Mouse (Mus musculus): Measurements from ENCODE around the gene Sh2b3. TPM values are rescaled to one million over a fixed set of nuclear protein-coding genes. Genes with fewer than 3 reads are reported as not detected.

Sh2b3 gene
- polyA plus RNA-seq, 1 experiment from 2014 or later: 13.2 TPM

GRCm38 (mm10) chr5:121780180-121780579, 57.3 kb downstream of the Sh2b3 start:
- Histone ChIP-seq H3K9me3 (replicated peaks) (no peaks in the 10 kb centered on the region), H3K4me3 (no peak overlapping the region), H3K4me1 (replicated peaks) (0 out of 2 replicates have a peak, but pooled peaks cover 2% of the 10 kb centered on the region), H3K36me3 (peaks cover 74% of the 10 kb centered on the region), H3K4me2 (no peak overlapping the region), H3K27ac (no peak overlapping the region), H3K9ac (no peak overlapping the region), H3K27me3 (no peaks in the 10 kb centered on the region)
- WGBS: 76% methylated on average over 5 of the region's 5 CpGs
- no peak for ATAC-seq (replicated peaks; ENCODE audit: insufficient number of reproducible peaks, insufficient read depth, low FRiP score, low read depth)

- Histone ChIP-seq H3K4me3 (no peak overlapping the region), H3K9ac (no peak overlapping the region), H3K36me3 (peaks cover 73% of the 10 kb centered on the region), H3K27me3 (no peaks in the 10 kb centered on the region), H3K4me1 (replicated peaks) (no peaks in the 10 kb centered on the region), H3K4me2 (no peak overlapping the region), H3K27ac (no peak overlapping the region), H3K9me3 (replicated peaks) (no peaks in the 10 kb centered on the region)
- no peak for ATAC-seq (replicated peaks; ENCODE audit: insufficient number of reproducible peaks, insufficient read depth, low FRiP score, low read depth)
- 70% methylated on average over 7 of the region's 7 CpGs for WGBS
Measured at GRCm38 (mm10) chr5:121778485-121779119, 58.8 kb downstream of the Sh2b3 start.

GRCm38 (mm10) chr5:121771611-121772010, 65.8 kb downstream of the Sh2b3 start:
- peaks cover 46% of the 10 kb centered on the region for H3K36me3 ChIP-seq
- H3K4me1 ChIP-seq (replicated peaks): no peaks in the 10 kb centered on the region
- H3K27me3 ChIP-seq: no peaks in the 10 kb centered on the region
- 86% methylated on average over 3 of the region's 3 CpGs for WGBS
- no peak overlapping the region for H3K9ac ChIP-seq
- no peak overlapping the region for H3K27ac ChIP-seq
- H3K4me3 ChIP-seq: no peak overlapping the region
- H3K4me2 ChIP-seq: no peak overlapping the region
- no peak for ATAC-seq (replicated peaks; ENCODE audit: insufficient number of reproducible peaks, insufficient read depth, low FRiP score, low read depth)
- H3K9me3 ChIP-seq (replicated peaks): no peaks in the 10 kb centered on the region

GRCm38 (mm10) chr5:121769827-121770226, 67.6 kb downstream of the Sh2b3 start:
- Histone ChIP-seq H3K27me3 (no peaks in the 10 kb centered on the region), H3K9me3 (replicated peaks) (no peaks in the 10 kb centered on the region), H3K4me1 (replicated peaks) (no peaks in the 10 kb centered on the region; the same call in 1 of the 2 replicates), H3K9ac (no peak overlapping the region), H3K4me3 (no peak overlapping the region), H3K36me3 (peaks cover 42% of the 10 kb centered on the region), H3K4me2 (no peak overlapping the region), H3K27ac (no peak overlapping the region)
- 82% methylated on average over 7 of the region's 7 CpGs for WGBS
- ATAC-seq (replicated peaks; ENCODE audit: insufficient number of reproducible peaks, insufficient read depth, low FRiP score, low read depth): no peak

- Histone ChIP-seq H3K4me1 (replicated peaks) (peaks cover 4% of the 10 kb centered on the region; the same call in 1 of the 2 replicates), H3K4me3 (no peak overlapping the region), H3K9me3 (replicated peaks) (no peaks in the 10 kb centered on the region), H3K36me3 (peaks cover 29% of the 10 kb centered on the region), H3K27me3 (no peaks in the 10 kb centered on the region), H3K4me2 (no peak overlapping the region), H3K9ac (no peak overlapping the region), H3K27ac (no peak overlapping the region)
- ATAC-seq (replicated peaks; ENCODE audit: insufficient number of reproducible peaks, insufficient read depth, low FRiP score, low read depth): no peak
- WGBS: 92% methylated on average over 2 of the region's 2 CpGs
Measured at GRCm38 (mm10) chr5:121767564-121767963, 69.9 kb downstream of the Sh2b3 start.

- Histone ChIP-seq H3K4me3 (no peak overlapping the region), H3K4me2 (no peak overlapping the region), H3K27ac (no peak overlapping the region), H3K9me3 (replicated peaks) (no peaks in the 10 kb centered on the region), H3K9ac (no peak overlapping the region), H3K4me1 (replicated peaks) (peaks cover 4% of the 10 kb centered on the region; the same call in 1 of the 2 replicates), H3K27me3 (no peaks in the 10 kb centered on the region), H3K36me3 (peaks cover 19% of the 10 kb centered on the region; the same call in 1 of the 2 replicates)
- ATAC-seq (replicated peaks; ENCODE audit: insufficient number of reproducible peaks, insufficient read depth, low FRiP score, low read depth): no peak
- WGBS: 93% methylated on average over 4 of the region's 4 CpGs
Measured at GRCm38 (mm10) chr5:121766038-121766773, 71.2 kb downstream of the Sh2b3 start.

Small RNA genes lying within 50 kb of the gene (microRNA-seq; reads per million reads assigned to microRNA genes)
- 0.84 reads per million for gene Mir7031

Other genes starting within 250 kb of the Sh2b3 start
- gene Aldh2, start 243.8 kb downstream of the Sh2b3 start, polyA plus RNA-seq (2015; fragmentation: Nextera tagmentation; extraction: Ambion mirVana): 95.0 and 119 TPM in 2 replicates
- 6.0 and 6.1 TPM in 2 replicates for gene Acad12, start 218.7 kb downstream of the Sh2b3 start, polyA plus RNA-seq (2015; fragmentation: Nextera tagmentation; extraction: Ambion mirVana)
- gene Acad10, start 177.1 kb downstream of the Sh2b3 start, polyA plus RNA-seq (2015; fragmentation: Nextera tagmentation; extraction: Ambion mirVana): 1.6 and 2.5 TPM in 2 replicates
- 22.7 and 28.5 TPM in 2 replicates for gene Brap, start 177.1 kb downstream of the Sh2b3 start, polyA plus RNA-seq (2015; fragmentation: Nextera tagmentation; extraction: Ambion mirVana)
- gene Atxn2, start 126.3 kb downstream of the Sh2b3 start, polyA plus RNA-seq (2015; fragmentation: Nextera tagmentation; extraction: Ambion mirVana): 59.4 and 63.7 TPM in 2 replicates
- 15.1 and 18.2 TPM in 2 replicates for gene Pheta1, start 11.3 kb upstream of the Sh2b3 start, polyA plus RNA-seq (2015; fragmentation: Nextera tagmentation; extraction: Ambion mirVana)
- gene Cux2, start 212.5 kb upstream of the Sh2b3 start, polyA plus RNA-seq (2015; fragmentation: Nextera tagmentation; extraction: Ambion mirVana): 3.9 and 4.1 TPM in 2 replicates